Mouse (Mus musculus): ENCODE data around the gene Rnf180.
"Not testable (repeated sequence)": the region's sequence is repeated elsewhere in the genome, so short reads cannot be mapped to it uniquely, and the experiment has no call there.

Gene Rnf180

GRCm38 (mm10) chr13:105294715-105295114 lies at the start of gene Rnf180:
Gene Rnf180, minus strand, starts transcription at chr13:105294815.
- no peak for DNase-seq

- DNase-seq = peak; percentile 3
Measured at GRCm38 (mm10) chr13:105331199-105331968, 36.8 kb upstream of the Rnf180 start.

- no peak for DNase-seq
Measured at GRCm38 (mm10) chr13:105326946-105327345, 32.3 kb upstream of the Rnf180 start.

- DNase-seq = no peak
Measured at GRCm38 (mm10) chr13:105316926-105317325, 22.3 kb upstream of the Rnf180 start.

GRCm38 (mm10) chr13:105316009-105316408 lies 21.4 kb upstream of the Rnf180 start:
- no peak for DNase-seq

GRCm38 (mm10) chr13:105312763-105313162 lies 18.1 kb upstream of the Rnf180 start:
- no peak for DNase-seq

GRCm38 (mm10) chr13:105310562-105310961 lies 15.9 kb upstream of the Rnf180 start:
- not testable (repeated sequence) for DNase-seq

GRCm38 (mm10) chr13:105305513-105305912 lies 10.9 kb upstream of the Rnf180 start:
- DNase-seq = no peak

GRCm38 (mm10) chr13:105304054-105304453 lies 9.4 kb upstream of the Rnf180 start:
- DNase-seq = no peak

- no peak for DNase-seq
Measured at GRCm38 (mm10) chr13:105300009-105300346, 5.4 kb upstream of the Rnf180 start.

- DNase-seq = no peak
Measured at GRCm38 (mm10) chr13:105299162-105300008, 4.8 kb upstream of the Rnf180 start.

GRCm38 (mm10) chr13:105293781-105294667 lies 591 bp downstream of the Rnf180 start:
- DNase-seq = peak; percentile 77

- DNase-seq = peak; percentile 76
Measured at GRCm38 (mm10) chr13:105291816-105292215, 2.8 kb downstream of the Rnf180 start.

- no peak for DNase-seq
Measured at GRCm38 (mm10) chr13:105290594-105290993, 4.0 kb downstream of the Rnf180 start.

GRCm38 (mm10) chr13:105290021-105290420 lies 4.6 kb downstream of the Rnf180 start:
- no peak for DNase-seq

- DNase-seq = no peak
Measured at GRCm38 (mm10) chr13:105279397-105280018, 15.1 kb downstream of the Rnf180 start.

GRCm38 (mm10) chr13:105270394-105271094 lies 24.1 kb downstream of the Rnf180 start:
- DNase-seq = no peak

- no peak for DNase-seq
Measured at GRCm38 (mm10) chr13:105267464-105267863, 27.2 kb downstream of the Rnf180 start.

- peak; percentile 69 for DNase-seq
Measured at GRCm38 (mm10) chr13:105266746-105267145, 27.9 kb downstream of the Rnf180 start.

- DNase-seq = no peak
Measured at GRCm38 (mm10) chr13:105256757-105257433, 37.7 kb downstream of the Rnf180 start.

- no peak for DNase-seq
Measured at GRCm38 (mm10) chr13:105250767-105251166, 43.8 kb downstream of the Rnf180 start.
